Comparison of ENCODE assay signal across 20 mouse cellular contexts in the genomic region with DNA sequence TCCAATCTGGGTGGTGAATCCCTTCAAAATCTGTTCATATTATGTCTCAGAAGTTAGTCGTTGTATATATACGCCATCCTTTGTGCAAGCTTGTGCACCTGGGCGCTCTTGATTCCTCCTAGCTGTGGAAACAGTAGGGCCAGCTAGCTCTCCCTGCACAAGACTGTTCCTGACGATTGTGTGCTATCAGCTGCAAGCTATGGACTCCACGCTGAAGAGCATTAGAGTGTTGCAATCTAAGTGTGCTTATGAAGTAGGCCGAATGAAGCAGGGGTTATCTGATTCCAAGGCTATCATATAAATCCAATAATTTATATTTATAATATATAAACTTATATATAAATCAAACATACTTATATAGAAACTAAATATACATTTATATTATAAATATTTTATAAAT. TPM values are rescaled to one million over a fixed set of nuclear protein-coding genes. Genes with fewer than 3 reads are reported as not detected.
DNase-seq lines count a peak whose midpoint lies in the region; ATAC-seq lines count a peak whose summit lies in the region.
"Had no signal": no experiment of that assay in that cellular context is flagged by ENCODE, and none has a peak within 500 bp of the region (broad histone marks: within the 10 kb centered on the region; RNA-seq: fewer than 3 reads in every experiment).

No protein-coding gene starts in this region.

- peak; percentile 26 to 31 for DNase-seq in cerebellum, adult 18-20 months
- no peak for DNase-seq in cerebellum, postnatal 4 days (ENCODE audit: low spot score in 2 of 2)
- DNase-seq in liver, embryonic 11.5 days (ENCODE audit: low spot score), result no peak
- no peak for DNase-seq in liver
- peak; percentile 19 for DNase-seq in midbrain, embryonic 14.5 days
- no peak for DNase-seq in midbrain, embryonic 11.5 days (ENCODE audit: low spot score, missing footprints)
- DNase-seq in spleen, postnatal 10 days (ENCODE audit: low spot score in 2 of 2), result no peak
- DNase-seq: adrenal gland, postnatal 10 days; heart, adult 2 months; heart, postnatal 4 days; kidney, adult 8-10 months; kidney, postnatal 4 days; lung, postnatal 10 days; thymus, postnatal 4 days had no signal

- no peaks in the 10 kb centered on the region for H3K9me3 ChIP-seq in liver, embryonic 11.5 days (ENCODE audit: control insufficient read depth, low read length)
- H3K9me3 ChIP-seq in midbrain, embryonic 14.5 days (ENCODE audit: control insufficient read depth, low read length), result no peaks in the 10 kb centered on the region
- no peaks in the 10 kb centered on the region for H3K9me3 ChIP-seq in midbrain, embryonic 11.5 days (ENCODE audit: control insufficient read depth, low read length)
- H3K9me3 ChIP-seq: embryonic facial prominence, embryonic 13.5 days; G1E; heart, embryonic 12.5 days; hindbrain, embryonic 13.5 days had no signal

- WGBS in liver, embryonic 11.5 days, result 67% methylated on average over 6 of the region's 6 CpGs
- WGBS in midbrain, embryonic 14.5 days, result 86% methylated on average over 6 of the region's 6 CpGs
- 83% methylated on average over 6 of the region's 6 CpGs for WGBS in midbrain, embryonic 11.5 days

- peak; percentile 68 for ATAC-seq in liver, embryonic 11.5 days (replicated peaks; ENCODE audit: low FRiP score)
- no peak for ATAC-seq in midbrain, embryonic 14.5 days (ENCODE audit: low FRiP score, low TSS enrichment)
- no peak for ATAC-seq in midbrain, embryonic 11.5 days (ENCODE audit: low FRiP score)
- ATAC-seq: Patski had no signal

- H3K9ac ChIP-seq in liver, embryonic 11.5 days (ENCODE audit: low read depth, low read length), result no peak overlapping the region
- H3K9ac ChIP-seq in midbrain, embryonic 14.5 days (replicated peaks; ENCODE audit: low read length), result no peak overlapping the region
- no peak overlapping the region for H3K9ac ChIP-seq in midbrain, embryonic 11.5 days (ENCODE audit: low read length)

- H3K27ac ChIP-seq in liver, embryonic 11.5 days (ENCODE audit: low read depth, low read length), result no peak overlapping the region
- no peak overlapping the region for H3K27ac ChIP-seq in midbrain, embryonic 14.5 days (replicated peaks; ENCODE audit: low read depth, low read length)
- H3K27ac ChIP-seq in midbrain, embryonic 11.5 days (ENCODE audit: low read depth, low read length), result no peak overlapping the region
- H3K27ac ChIP-seq: embryonic facial prominence, embryonic 13.5 days; heart, adult 2 months; kidney, postnatal 0 days had no signal

- H3K27me3 ChIP-seq in liver, embryonic 11.5 days (replicated peaks; ENCODE audit: control insufficient read depth, insufficient read depth, low read length), result no peaks in the 10 kb centered on the region
- no peaks in the 10 kb centered on the region for H3K27me3 ChIP-seq in midbrain, embryonic 14.5 days (ENCODE audit: control insufficient read depth, insufficient read depth, low read length)
- H3K27me3 ChIP-seq in midbrain, embryonic 11.5 days (ENCODE audit: control insufficient read depth, insufficient read depth, low read length), result no peaks in the 10 kb centered on the region
- H3K27me3 ChIP-seq: heart, embryonic 12.5 days; hindbrain, embryonic 13.5 days; Patski had no signal

- no peak overlapping the region for H3K4me2 ChIP-seq in liver, embryonic 11.5 days
- no peak overlapping the region for H3K4me2 ChIP-seq in midbrain, embryonic 14.5 days (ENCODE audit: low read length)
- no peak overlapping the region for H3K4me2 ChIP-seq in midbrain, embryonic 11.5 days

- H3K4me3 ChIP-seq in liver, embryonic 11.5 days (ENCODE audit: low read depth, low read length), result no peak overlapping the region
- no peak overlapping the region for H3K4me3 ChIP-seq in midbrain, embryonic 14.5 days (replicated peaks; ENCODE audit: low read depth, low read length)
- H3K4me3 ChIP-seq in midbrain, embryonic 11.5 days (ENCODE audit: low read depth, low read length), result no peak overlapping the region
- H3K4me3 ChIP-seq: heart, adult 2 months had no signal

- no peaks in the 10 kb centered on the region for H3K36me3 ChIP-seq in liver, embryonic 11.5 days (ENCODE audit: control insufficient read depth, insufficient read depth, low read length)
- H3K36me3 ChIP-seq in midbrain, embryonic 14.5 days (ENCODE audit: control insufficient read depth, insufficient read depth, low read length), result no peaks in the 10 kb centered on the region
- no peaks in the 10 kb centered on the region for H3K36me3 ChIP-seq in midbrain, embryonic 11.5 days (ENCODE audit: control insufficient read depth, insufficient read depth, low read length)
- H3K36me3 ChIP-seq: embryonic facial prominence, embryonic 13.5 days; G1E; heart, embryonic 12.5 days; hindbrain, embryonic 13.5 days had no signal

- H3K4me1 ChIP-seq in liver, embryonic 11.5 days (replicated peaks; ENCODE audit: control insufficient read depth, insufficient read depth, low read length), result no peaks in the 10 kb centered on the region; the same call in 1 of the 2 replicates
- peaks cover 9% of the 10 kb centered on the region; the same call in 1 of the 2 replicates for H3K4me1 ChIP-seq in midbrain, embryonic 14.5 days (ENCODE audit: control insufficient read depth, insufficient read depth, low read length)
- H3K4me1 ChIP-seq in midbrain, embryonic 11.5 days (ENCODE audit: control insufficient read depth, insufficient read depth, low read length), result no peaks in the 10 kb centered on the region
- H3K4me1 ChIP-seq: heart, embryonic 12.5 days had no signal

RNA-seq across cellular contexts. Expression of gene Hmgcll1, which starts 0.9 kb away (rescaled TPM):
- polyA plus RNA-seq in liver, embryonic 11.5 days (2014; fragmentation: Nextera tagmentation; extraction: Ambion mirVana), result 0.70 and 1.5 TPM in 2 replicates
- polyA plus RNA-seq in midbrain, embryonic 14.5 days (2014; fragmentation: Nextera tagmentation; extraction: Ambion mirVana), result 22.4 and 30.4 TPM in 2 replicates
- 13.9 and 14.3 TPM in 2 replicates for polyA plus RNA-seq in midbrain, embryonic 11.5 days (2014; fragmentation: Nextera tagmentation; extraction: Ambion mirVana)
- polyA plus RNA-seq: G1E had no signal

Comparison
In these comparisons a context has a peak if more than half of its experiments do, and no peak if none do; other contexts are left out.
1. DNase-seq: peak in cerebellum, adult 18-20 months (2 of 2) and midbrain, embryonic 14.5 days (single experiment); none in cerebellum, postnatal 4 days (0 of 2), liver, embryonic 11.5 days (single experiment), liver (single experiment), midbrain, embryonic 11.5 days (single experiment) and spleen, postnatal 10 days (0 of 2).